Mouse (Mus musculus): ENCODE results near the gene Gpx4. TPM values are rescaled to one million over a fixed set of nuclear protein-coding genes. Genes with fewer than 3 reads are reported as not detected.
"Not testable (repeated sequence)": the region's sequence is repeated elsewhere in the genome, so short reads cannot be mapped to it uniquely, and the experiment has no call there.

Gene Gpx4
- total RNA-seq, 2 experiments from 2014 or later, result 450 to 489 TPM

DNA sequence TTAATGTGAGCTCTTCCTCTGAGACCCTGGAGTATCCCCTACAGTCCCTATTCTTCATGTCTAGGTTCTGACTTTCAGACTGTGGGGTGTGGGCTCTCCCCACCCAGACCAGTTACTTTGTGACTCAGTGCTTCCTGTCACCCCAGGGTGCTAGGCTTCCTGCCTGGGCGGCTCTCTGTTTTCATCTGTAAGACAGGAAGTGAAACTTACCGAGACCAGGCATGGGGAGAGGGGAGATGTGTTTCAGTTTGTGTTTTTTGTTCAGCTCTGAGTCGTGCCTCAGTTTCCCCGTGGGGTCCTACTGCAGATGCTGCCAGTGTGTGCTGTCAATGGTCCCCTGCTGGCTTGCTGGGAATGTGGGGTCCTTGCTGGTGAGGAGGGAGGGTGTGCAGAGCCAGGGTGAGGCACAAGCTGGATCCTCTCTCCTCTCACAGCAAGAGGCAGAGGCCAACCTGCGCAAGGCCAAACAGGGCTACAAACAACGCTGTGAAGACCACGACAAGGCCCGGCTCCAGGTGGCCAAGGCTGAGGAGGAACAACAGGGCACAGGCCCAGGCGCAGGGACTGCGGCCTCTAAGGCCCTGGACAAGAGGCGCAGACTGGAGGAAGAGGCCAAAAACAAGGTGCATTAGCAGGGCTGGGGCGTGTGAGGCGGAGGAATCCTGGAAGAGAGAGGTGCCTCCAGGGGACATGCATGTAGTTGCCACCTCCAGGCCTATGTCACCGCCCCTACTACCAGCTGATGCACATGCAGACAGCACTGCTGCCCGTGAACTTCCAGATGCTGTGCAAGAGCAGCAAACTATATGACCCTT, 22.5 kb upstream of the Gpx4 start:
- DNase-seq, result no peak

DNA sequence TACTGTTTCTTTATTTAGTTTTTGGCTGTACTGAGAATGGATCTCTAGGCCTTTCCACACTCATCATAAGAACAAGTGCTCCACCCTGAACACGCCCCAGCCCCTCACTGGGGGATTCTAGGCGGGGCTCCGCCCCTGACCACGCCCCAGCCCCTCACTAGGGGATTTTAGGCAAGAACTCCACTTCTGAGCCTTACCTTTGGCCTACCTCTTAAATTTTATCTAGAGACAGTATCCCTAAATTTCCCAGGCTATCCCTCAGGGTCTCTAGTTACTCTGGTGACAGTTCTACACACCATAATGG, 22.0 kb upstream of the Gpx4 start:
- DNase-seq, result no peak

DNA sequence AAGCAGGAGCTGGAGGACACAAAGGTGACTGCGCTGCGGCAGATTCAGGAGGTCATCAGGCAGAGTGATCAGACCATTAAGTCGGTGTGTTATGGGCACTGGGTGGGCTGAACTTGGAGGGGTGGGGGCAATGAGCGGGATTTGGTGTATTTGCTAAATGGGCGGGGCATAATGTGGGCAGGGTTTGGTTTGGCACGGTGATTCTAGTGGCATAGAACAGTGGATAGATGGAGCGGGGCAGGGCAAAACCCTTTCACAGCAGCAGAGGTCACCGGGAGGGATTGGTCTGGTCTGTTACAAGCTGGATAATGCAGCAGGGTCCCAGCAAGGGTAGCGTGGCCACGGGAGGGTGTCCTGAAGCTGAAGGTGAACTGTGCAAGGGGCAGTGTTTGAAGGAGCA, 21.5 kb upstream of the Gpx4 start:
- DNase-seq, result no peak

DNA sequence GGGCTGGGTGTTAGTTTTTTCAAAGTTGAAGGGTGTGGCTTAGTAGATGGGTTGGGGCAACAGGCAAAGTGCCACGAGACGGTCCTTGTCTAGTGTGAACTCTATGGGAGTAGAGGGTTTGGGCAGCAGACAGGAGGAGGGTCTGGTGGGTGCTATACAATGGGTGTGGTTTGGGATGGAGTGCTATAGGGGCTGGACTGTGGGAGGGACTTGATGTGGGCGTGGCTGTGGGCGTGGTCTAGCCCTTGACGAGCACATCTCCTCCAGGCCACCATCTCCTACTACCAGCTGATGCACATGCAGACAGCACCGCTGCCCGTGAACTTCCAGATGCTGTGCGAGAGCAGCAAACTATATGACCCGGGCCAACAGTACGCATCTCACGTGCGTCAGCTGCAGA, 21.1 kb upstream of the Gpx4 start:
- DNase-seq, result no peak

GRCm38 (mm10) chr10:80027681-80028520, 19.1 kb upstream of the Gpx4 start:
- no peak for DNase-seq

DNA sequence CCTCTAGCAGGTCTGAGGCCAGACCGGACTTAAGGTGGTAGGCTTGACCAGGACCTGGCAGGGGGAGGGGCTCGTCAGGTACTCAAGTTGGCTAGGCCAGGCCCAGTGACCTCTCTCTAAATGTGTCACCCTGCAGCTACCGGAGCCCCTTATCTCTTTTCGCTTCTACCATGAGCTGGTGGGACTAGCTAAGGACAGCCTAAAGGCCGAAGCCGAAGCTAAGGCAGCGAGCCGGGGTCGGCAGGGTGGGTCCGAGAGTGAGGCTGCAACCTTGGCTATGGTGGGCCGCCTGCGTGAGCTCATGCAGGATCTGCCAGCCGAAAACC, 18.5 kb upstream of the Gpx4 start:
- DNase-seq, result no peak

DNA sequence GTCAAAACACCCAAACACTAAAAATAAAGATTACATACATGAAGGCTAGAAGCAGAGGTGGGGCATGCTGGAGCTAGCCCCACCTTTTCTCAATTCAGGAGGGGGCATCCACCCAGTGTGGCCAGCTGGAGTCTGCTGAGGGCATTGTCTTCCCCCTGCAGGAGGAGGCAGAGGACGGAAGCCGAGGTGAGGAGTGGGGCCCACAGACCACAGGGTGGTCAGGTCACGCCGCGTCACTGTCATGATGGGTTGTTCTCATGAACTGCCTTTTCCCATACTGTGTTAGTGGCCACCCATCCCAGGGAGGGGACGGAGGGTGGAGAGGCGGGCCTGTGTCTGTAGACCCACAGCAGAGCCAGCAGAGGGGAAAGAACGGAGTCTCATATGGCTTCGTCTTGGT, 16.8 kb upstream of the Gpx4 start:
- no peak for DNase-seq

GRCm38 (mm10) chr10:80030736-80031135, 16.2 kb upstream of the Gpx4 start:
- no peak for DNase-seq

DNA sequence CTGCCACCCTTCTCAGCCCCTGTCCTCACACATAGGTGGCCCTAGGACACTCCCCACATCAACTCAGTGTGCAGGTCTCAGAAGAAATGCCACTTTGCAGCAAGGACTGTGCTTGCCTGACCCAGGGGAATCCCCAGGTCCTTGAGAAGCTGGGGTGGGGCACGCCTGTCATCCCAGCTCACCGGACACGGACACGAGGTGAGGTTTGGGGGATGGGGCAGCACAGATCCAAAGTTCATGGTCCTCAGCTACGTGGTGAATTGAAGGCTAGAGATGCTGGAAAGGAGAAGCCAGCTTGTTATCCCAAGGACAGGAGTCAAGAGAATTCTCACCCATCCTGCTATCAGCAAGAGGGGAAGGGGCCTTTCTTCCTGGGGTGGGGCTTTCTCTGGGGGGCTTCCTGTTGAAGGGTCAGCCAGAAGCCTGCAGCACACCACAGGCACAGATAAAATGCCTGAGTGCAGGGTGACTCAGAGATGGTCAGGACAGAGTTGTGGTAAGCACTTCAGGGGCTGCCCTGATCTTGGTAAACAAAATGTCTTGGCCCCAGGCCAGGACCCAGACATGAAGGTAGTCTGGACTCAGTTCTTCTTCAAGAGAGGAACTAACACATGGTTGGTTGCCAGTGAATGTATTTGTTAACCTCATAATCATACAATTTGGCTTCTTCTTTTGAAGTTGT, 14.0 kb upstream of the Gpx4 start:
- peak; percentile 68 for DNase-seq

DNA sequence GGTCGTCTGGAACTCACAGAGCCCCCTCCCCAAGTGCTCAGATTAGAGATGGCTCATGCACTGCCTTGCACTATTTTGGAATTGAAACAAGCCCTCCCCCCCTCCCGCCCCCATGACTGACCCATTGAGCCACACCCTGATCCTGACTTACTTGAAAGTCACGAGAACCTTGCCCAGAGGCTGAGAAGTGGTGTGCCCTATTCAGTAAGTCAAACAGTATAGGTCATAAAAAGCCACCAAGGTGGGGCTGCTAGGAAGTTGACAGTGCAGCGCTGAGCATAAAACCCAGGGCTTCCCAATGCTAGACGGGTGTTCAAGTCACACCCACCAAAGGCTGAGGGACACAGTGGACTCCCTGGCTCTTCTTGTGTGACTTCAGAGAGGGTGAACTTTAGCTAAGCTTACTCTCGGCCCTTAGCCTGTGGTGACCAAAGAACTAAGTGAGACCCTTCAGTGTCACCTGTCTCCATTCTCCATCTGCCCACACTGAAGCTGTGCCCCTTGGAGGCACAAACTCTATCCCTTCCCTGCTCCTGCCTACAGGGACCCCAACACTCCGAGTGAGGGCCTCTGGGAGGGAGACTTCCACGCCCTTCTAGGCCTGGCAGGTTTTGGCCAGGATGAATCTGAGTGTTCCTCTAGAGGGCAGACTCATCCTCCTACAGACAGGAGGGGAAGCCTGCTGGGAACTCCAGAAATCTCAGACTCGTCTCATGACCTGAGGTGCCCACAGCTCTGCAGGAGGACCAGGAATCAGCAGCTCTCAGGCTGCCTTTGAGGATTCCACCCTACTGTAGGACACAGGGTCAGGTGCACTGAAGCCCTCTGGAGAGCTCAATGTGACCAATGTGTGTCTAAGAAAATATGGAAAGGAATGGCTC, 13.2 kb upstream of the Gpx4 start:
- peak; percentile 65 for DNase-seq

DNA sequence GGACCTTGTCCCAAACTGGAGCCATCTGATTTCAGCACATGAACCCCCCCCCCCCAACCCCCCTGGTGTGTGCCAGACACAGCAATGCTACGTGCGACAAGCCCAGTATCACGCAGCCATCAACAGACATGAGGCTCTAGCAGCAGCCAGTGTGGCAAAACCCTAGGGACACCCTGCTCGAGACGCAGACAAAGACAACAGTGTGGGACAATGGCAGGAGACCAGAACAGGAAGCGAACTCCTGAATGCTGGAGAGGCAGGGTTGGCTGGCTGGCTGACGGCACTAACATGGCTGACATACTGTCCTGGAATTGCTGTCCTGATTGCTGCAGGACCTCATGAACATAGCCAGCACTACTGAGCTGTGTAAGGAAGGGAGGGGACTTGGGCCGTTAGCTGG, 11.8 kb upstream of the Gpx4 start:
- DNase-seq, result no peak

DNA sequence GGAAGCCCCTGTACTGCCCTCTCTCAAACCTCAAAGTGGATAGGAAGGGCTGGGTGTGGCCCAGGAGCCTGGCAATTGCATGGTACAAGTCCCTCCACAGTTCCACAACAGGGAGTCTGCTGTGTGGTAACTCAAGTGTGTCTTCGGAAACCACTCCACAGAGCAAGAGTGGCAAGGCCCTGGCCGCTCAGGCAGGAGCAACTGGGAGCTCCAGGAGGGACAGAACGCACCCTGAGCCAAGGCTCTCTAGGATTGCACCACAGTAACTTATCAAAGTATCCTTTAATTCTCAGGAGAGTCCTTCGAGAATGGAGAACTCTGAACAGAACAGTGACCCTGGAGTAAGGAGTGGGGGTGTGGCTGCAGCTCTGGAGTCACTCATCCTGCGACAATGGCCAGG, 11.3 kb upstream of the Gpx4 start:
- DNase-seq, result no peak

DNA sequence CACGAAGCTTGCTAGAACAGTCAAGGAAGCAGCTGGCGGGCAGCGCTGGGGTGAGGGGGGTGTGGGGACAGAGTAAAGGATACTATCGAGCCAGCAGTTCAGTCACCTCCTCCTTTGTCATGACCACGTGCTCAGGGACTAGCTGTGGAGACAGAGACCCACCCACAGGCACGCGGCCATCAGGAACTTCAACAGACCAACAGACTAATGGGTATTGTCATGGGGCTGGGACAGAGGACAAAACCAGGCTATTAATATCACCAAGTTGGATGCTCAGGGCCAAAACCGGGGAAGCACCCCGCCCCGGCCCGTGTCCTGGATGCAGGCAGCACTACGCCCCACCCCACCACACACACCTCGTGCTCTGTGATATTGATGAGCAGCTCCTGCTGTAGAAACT, 10.1 kb upstream of the Gpx4 start:
- no peak for DNase-seq

GRCm38 (mm10) chr10:80039559-80039979, 7.4 kb upstream of the Gpx4 start, which contains the start of gene Polr2e:
TSS of gene Polr2e (minus strand) at chr10:80039795.
- DNase-seq, result peak; percentile 97

GRCm38 (mm10) chr10:80041409-80042060, 5.4 kb upstream of the Gpx4 start:
- not testable (repeated sequence) for DNase-seq

- no peak for DNase-seq
Observed at GRCm38 (mm10) chr10:80044087-80044486, 2.9 kb upstream of the Gpx4 start.

GRCm38 (mm10) chr10:80045364-80045763, 1.6 kb upstream of the Gpx4 start:
- not testable (repeated sequence) for DNase-seq

DNA sequence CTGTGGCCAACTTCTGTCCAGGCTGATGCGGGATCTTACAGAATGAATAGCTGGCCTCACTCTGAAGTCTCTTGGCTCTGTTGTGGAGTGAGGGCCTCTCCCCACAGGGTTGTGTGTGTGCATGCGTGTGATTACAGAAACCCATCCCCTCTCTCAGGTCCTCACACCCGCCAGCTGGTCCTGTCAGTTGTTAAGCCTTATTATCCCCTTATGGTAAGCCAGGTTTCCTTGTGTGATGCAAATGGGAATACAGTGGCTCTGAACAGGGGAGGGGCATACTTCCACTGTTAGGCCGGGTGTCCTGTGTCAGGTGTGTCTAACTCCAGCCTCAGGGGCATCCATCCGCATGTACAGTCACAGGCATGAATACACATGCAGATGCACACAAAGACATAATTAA, 1.2 kb upstream of the Gpx4 start:
- no peak for DNase-seq

DNA sequence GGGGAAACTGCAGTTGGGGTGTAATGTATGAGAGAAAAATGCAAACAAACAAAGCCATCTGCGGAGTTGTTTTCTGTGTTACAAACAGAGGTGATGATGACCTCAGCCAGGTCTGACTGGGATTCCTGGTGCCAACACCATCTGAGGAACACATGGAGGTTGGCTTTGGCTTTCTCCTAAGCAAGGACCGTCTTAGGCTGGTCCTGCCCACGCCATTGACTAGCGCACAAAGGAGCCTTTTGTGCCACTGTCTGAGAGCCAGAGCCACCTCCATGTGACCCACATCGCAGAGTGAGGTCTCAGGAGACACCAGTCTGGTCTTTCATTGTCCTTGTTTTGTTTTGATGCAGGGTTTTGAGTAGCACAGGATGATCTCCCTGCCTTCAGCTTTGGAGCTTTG, 1.4 kb downstream of the Gpx4 start:
- no peak for DNase-seq

DNA sequence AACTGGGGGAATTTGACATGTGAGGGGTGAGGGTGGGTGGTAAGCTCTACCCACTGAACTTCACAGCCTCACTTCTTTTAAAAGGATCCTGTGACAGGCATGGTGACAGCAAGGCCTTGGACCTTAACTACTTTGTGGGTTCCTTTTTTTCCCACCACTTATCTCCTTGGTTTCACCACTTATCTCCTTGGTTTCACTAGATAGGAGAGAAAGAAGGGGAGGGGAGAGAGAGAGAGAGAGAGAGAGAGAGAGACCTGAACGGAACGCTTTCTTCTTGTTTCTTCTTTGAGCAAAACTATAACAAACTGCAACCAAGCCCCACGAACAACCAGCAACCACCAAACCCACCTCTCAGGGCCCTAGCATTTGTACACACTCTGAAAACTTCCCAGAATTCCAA, 1.9 kb downstream of the Gpx4 start:
- DNase-seq, result no peak

GRCm38 (mm10) chr10:80050244-80050643, 3.3 kb downstream of the Gpx4 start:
- DNase-seq, result no peak

All from heart, postnatal 4 days (tissue).